Mouse (Mus musculus) megakaryocyte, embryonic 14.5 days (primary cell): ENCODE data around the gene Dusp12.

Experiments
- FLI1 ChIP-seq: IDR thresholded peaks from 2 replicates; pipeline ENCODE4 v1.6.1; 2012; ENCODE audit warnings: low read length, inconsistent platforms, mixed read lengths
- GATA1 ChIP-seq: IDR thresholded peaks from 3 replicates; pipeline ENCODE4 v1.6.1; 2012; ENCODE audit warnings: mixed read lengths, low read length, inconsistent platforms, borderline replicate concordance

GRCm38 (mm10) chr1:170892279-170892678, 6.9 kb upstream of the Dusp12 start:
- TF ChIP-seq GATA1 = no peak
- no peak for TF ChIP-seq FLI1
